Mouse (Mus musculus) adrenal gland, postnatal 14 days (tissue): Measurements from ENCODE around the gene Fgfr3. TPM values are rescaled to one million over a fixed set of nuclear protein-coding genes. Genes with fewer than 3 reads are reported as not detected.
A peak's percentile ranks its signal among the peaks of the same experiment; 100 is the strongest.

Experiments
- DNase-seq: peaks from one replicate; pipeline ENCODE4 v3.0.0; 2021; ENCODE audit warnings: mixed read lengths
- total RNA-seq: library from RNA; stranded (reverse); gene quantifications from 2 replicates; pipeline ENCODE4 v1.2.3, GENCODE M21; 2021

The Fgfr3 gene
- total RNA-seq, 1 experiment from 2014 or later: 6.4 TPM

DNA sequence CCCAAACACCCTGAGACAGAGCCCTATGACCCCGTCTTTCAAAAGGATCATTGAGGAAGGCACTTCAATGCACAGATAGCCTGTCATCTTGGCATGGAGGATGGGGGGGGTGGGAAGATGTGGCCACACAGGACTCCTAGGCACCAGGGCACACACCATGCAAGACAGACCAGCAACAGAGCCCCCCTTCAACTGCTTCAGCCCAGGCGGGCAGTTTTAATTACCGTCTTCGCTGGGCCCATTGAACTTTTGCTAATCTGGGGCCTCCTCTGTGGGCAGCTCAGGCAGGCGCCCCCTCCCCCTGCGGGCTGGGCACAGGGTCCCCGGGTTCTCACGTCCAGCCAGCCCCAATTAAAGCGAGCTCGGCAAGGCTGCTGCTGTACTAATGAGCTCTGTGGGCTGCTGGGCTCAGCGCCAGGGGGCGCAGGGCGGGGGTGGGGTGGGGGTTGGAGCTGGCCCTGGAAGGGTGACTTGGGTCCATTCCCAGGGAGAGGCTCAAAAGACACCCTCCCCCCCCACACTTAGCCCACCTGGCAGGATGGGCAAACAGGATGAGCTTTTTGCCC lies 23.4 kb upstream of the Fgfr3 start:
- DNase-seq: no peak

GRCm38 (mm10) chr5:33698669-33699068 lies 22.8 kb upstream of the Fgfr3 start:
- no peak for DNase-seq

DNA sequence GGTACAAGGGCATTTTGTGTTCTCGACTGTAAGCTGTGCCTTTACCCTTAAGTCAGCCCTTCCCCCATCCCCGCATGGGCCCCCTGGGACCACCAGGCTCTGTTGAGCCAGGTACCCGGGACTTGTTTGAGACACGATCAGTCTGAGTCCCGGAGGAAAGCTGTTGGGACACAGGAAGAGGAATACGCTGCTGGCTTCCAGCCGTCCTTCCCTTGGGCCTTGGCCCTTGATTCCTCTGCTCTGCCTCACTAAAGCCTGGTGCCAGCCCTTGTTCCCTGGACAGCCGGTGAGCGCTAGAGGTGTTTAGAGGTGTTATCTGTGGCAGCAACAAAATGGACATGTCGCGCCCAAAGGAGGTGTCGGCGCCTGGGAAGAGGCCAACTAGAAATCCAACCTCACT lies 21.5 kb upstream of the Fgfr3 start:
- DNase-seq: peak; percentile 68

- no peak for DNase-seq
Observed at GRCm38 (mm10) chr5:33701832-33702231, 19.6 kb upstream of the Fgfr3 start.

DNA sequence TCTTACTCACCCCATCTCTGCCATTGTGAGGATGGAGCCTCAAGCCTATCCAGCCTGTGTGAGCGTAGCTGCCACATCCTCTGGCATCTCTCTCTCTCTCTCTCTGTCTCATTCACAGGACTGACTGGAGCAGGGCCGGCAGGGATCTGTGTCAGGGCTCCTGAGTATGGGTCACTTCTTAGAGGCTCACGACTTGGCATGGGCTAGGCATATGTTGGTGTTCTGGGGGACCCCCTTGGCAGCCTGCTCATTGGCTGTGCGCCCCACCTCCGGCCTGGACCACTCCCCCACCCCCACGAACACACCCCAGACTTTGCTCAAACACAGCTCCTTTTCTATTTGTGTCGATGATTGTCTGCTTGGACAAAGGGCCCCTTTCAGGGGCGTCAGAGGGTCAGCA lies 17.5 kb upstream of the Fgfr3 start:
- DNase-seq: no peak

DNA sequence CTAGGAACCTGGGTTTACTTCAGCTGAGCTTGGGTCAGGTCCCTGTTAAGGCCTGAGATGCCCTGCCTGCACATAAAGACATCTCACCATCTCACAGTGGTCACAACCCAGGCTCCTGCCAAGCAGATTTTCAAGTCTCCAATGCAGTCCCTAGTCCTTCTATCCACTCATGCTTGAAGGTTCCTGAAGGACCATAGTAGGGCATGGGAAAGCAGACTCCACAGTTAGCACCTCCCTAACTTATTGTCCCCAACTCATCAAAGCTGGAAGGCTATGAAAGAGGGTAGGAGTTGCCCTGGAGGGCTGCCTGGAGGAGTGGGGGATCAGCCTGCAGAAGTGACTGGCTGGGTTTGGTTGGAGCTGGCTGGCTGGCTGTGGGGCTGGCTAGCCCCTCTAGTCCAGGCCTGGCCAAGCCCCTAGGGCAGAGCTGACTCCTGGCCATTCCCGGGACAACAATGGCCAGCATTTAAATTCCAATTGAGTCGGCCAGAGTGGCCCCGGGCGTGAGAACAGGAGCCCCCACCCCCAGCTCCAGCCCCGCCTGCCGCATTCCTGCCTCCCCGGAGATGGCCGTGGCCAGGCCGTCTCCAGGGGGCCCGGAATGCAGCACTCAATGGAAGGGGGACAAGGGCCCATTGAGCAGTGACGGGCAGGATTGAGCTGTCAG lies 16.4 kb upstream of the Fgfr3 start:
- no peak for DNase-seq

- no peak for DNase-seq
Observed at GRCm38 (mm10) chr5:33705612-33706349, 15.7 kb upstream of the Fgfr3 start.

GRCm38 (mm10) chr5:33706350-33706629 lies 15.2 kb upstream of the Fgfr3 start:
- no peak for DNase-seq

GRCm38 (mm10) chr5:33707163-33707562 lies 14.3 kb upstream of the Fgfr3 start:
- no peak for DNase-seq

DNA sequence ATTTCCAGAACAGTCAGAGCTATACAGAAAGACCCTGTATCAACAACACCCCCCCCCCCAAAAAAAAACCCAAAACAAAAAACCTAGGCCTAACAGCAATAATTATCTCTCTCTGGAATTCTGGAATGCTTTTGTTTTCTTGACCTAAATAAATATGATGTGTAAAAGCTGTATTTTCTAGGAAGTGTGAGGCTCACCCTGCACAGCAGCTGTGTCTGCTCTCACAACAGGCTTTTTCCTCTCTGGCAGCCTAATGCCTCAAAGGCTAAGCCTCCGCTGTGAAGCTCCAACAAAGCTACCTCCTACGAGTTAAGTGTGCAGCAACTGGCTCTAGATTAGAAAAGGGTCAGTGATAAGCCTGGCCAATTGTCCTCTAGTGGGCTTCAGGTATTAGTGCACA lies 12.4 kb upstream of the Fgfr3 start:
- DNase-seq: no peak

- no peak for DNase-seq
Observed at GRCm38 (mm10) chr5:33712550-33712949, 8.9 kb upstream of the Fgfr3 start.

DNA sequence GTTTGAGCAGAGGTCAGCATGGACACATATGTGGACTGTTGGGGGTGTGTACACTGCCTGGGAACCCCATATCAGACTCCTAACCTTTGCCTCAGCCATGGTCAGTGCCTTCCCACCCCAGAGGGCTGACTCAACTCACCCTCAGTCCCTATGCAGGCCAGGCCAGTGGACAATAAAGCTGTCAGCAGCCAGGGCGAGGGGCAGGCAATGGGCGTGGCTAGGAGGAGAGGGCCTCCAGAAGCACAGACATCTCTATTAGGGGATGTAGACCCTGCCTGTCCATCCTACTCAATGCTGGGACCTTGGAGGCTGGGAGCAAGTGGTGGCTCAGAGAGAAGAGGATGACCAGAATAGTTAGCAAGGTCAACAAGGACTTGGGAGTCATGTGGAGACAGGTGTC lies 6.3 kb upstream of the Fgfr3 start:
- DNase-seq: no peak

DNA sequence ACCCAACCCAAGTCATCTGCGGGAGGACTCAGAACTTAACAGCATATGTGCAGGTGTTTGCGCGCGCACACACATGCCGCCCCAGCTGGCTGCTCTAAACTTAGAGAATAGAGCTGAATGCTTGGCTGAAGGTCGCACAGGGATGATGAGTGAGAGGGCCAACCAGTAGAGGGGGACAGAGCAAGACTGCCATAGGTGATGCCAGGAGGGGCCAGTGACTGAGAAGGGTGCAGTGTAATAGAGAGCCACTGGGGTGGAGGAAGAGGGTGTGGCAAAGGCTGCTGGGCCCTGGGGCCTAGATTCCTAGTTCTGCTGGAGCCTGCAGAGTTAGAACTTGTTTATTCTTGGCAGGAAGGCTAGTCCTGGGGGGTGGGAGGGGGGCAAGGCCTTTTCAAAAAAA lies 5.0 kb upstream of the Fgfr3 start:
- no peak for DNase-seq

DNA sequence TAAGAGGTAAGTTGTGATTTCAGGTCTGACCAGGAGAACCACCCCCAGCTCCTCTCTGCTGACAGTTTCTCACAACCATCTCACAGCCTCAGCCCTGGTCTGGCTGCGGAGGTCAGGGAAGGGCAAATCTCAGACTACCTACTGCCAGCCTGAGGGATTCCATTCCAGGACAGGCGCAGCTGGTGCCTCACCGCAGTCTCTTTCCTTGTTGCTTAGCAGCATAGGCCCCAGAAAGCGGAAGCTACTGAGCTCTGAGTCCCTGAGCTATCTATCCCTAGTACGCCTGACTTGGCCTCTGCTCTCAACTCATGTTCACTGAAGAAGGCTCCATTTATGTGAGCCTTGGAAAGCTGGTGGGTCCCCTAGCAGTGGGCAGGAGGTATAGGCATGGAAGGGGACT lies 3.0 kb upstream of the Fgfr3 start:
- DNase-seq: no peak

DNA sequence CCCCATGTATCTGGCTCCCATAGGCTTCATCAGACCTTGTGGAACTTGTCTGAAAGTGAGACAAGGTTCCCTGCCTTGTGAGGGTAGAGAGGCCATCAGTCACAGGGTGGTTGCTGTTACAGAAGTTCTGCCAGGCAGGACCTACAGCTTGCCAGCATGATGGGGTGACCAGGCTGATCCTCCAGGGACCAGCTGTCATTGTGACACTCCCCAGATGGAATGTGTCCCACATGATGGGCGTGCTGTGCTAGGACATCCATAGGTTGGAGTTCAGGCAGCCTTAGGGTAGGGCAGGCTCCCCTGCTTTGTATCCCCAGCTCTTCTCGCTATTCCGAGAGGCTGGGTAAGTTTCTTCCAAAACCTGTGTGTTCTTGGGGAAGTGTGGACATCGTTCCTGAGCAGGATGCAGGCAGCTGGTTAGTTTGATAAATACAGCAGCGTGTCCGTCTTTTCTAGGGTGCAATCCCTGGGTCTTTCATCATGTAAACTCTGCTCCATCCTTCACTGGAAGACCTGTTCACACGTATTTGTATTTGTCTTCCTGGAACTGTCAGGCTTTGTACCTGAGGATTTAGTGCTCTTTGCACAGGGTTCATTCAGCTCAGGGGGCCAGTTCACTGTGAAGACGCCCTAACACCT lies 503 bp upstream of the Fgfr3 start:
- no peak for DNase-seq

- DNase-seq: no peak
Observed at GRCm38 (mm10) chr5:33722266-33723018, 968 bp downstream of the Fgfr3 start.

GRCm38 (mm10) chr5:33723019-33723640 lies 1.7 kb downstream of the Fgfr3 start:
- peak; percentile 18 for DNase-seq

- DNase-seq: peak; percentile 19
Observed at GRCm38 (mm10) chr5:33723641-33724465, 2.4 kb downstream of the Fgfr3 start.

DNA sequence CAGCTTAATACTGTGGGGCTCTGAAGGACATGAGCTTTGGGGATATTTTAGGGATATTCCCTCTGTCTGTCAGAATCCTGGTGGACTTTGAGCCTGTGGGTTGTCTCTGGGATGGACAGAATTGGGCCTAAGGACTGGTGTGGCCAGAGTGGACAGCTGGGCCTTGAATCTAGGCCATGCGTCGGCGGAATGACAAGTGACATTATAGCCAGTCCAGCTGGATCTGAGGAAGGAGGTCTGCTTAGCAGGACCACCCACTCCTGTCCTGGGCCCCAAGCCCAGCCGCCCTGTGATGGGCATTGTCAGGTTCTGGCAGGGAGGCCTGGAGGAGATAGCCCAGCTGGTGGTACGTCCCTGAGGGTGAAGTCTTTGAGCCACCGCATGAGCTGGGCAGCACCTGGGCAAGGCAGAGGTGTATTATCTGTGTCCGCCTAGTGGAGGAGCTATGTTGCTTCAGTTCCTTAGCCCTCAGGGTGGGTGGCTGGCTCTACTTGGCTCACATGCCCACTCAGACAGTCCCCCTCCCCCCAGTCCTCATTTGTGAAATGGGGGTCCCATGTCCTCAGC lies 4.7 kb downstream of the Fgfr3 start:
- DNase-seq: no peak

DNA sequence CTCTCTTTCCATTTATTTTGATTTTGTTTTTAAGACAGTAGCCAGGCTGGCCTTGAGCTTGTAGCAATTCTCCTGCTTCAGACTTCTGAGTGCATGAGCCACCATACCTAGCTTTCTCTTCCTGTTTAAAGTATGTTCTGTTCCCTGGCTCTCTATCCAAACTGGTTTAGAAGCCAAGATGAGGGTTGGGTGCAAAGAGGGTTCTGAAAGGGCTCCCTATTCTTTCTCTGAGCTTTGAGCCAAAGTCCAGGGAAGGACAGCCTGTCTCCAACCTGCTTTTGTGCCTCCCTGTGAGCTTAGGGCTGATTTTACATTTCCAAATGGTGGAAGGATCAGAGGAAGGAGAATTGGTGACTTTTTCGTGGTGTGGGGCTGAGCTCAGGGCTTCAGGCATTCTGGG lies 5.4 kb downstream of the Fgfr3 start:
- DNase-seq: no peak

GRCm38 (mm10) chr5:33728841-33729240 lies 7.4 kb downstream of the Fgfr3 start:
- peak; percentile 56 for DNase-seq
